Mouse (Mus musculus): ENCODE data around the gene Oas1f.
"Not testable (repeated sequence)": the region's sequence is repeated elsewhere in the genome, so short reads cannot be mapped to it uniquely, and the experiment has no call there.

Oas1f gene

GRCm38 (mm10) chr5:120847067-120847466 is at the start of gene Oas1f:
TSS of gene Oas1f (plus strand) at chr5:120847367.
- no peak for DNase-seq (ENCODE audit: low spot score)

GRCm38 (mm10) chr5:120798147-120798546 is 49.0 kb upstream of the Oas1f start:
- not testable (repeated sequence) for DNase-seq (ENCODE audit: low spot score)

GRCm38 (mm10) chr5:120798943-120799342 is 48.2 kb upstream of the Oas1f start:
- DNase-seq (ENCODE audit: low spot score), result not testable (repeated sequence)

GRCm38 (mm10) chr5:120803596-120803995 is 43.6 kb upstream of the Oas1f start:
- no peak for DNase-seq (ENCODE audit: low spot score)

- no peak for DNase-seq (ENCODE audit: low spot score)
Measured at GRCm38 (mm10) chr5:120806458-120806857, 40.7 kb upstream of the Oas1f start.

- no peak for DNase-seq (ENCODE audit: low spot score)
Measured at GRCm38 (mm10) chr5:120809171-120809570, 38.0 kb upstream of the Oas1f start.

GRCm38 (mm10) chr5:120811951-120812819 is 35.0 kb upstream of the Oas1f start, which contains the start of gene Oas1c:
TSS of gene Oas1c (minus strand) at chr5:120812514.
- DNase-seq (ENCODE audit: low spot score), result no peak

- DNase-seq (ENCODE audit: low spot score), result no peak
Measured at GRCm38 (mm10) chr5:120813023-120813422, 34.1 kb upstream of the Oas1f start.

- DNase-seq (ENCODE audit: low spot score), result no peak
Measured at GRCm38 (mm10) chr5:120815949-120816348, 31.2 kb upstream of the Oas1f start.

- no peak for DNase-seq (ENCODE audit: low spot score)
Measured at GRCm38 (mm10) chr5:120818999-120819398, 28.2 kb upstream of the Oas1f start.

GRCm38 (mm10) chr5:120831031-120831430 is 16.1 kb upstream of the Oas1f start:
- no peak for DNase-seq (ENCODE audit: low spot score)

GRCm38 (mm10) chr5:120833335-120834280 is 13.6 kb upstream of the Oas1f start:
- no peak for DNase-seq (ENCODE audit: low spot score)

- no peak for DNase-seq (ENCODE audit: low spot score)
Measured at GRCm38 (mm10) chr5:120836731-120837585, 10.2 kb upstream of the Oas1f start.

GRCm38 (mm10) chr5:120844713-120845112 is 2.5 kb upstream of the Oas1f start:
- DNase-seq (ENCODE audit: low spot score), result no peak

- no peak for DNase-seq (ENCODE audit: low spot score)
Measured at GRCm38 (mm10) chr5:120849601-120850136, 2.5 kb downstream of the Oas1f start.

GRCm38 (mm10) chr5:120859241-120859640 is 12.1 kb downstream of the Oas1f start:
- no peak for DNase-seq (ENCODE audit: low spot score)

GRCm38 (mm10) chr5:120861121-120861520 is 14.0 kb downstream of the Oas1f start, which contains the start of gene Oas1h:
TSS of gene Oas1h (plus strand) at chr5:120861421.
- no peak for DNase-seq (ENCODE audit: low spot score)

- DNase-seq (ENCODE audit: low spot score), result no peak
Measured at GRCm38 (mm10) chr5:120865336-120865860, 18.2 kb downstream of the Oas1f start.

- no peak for DNase-seq (ENCODE audit: low spot score)
Measured at GRCm38 (mm10) chr5:120869436-120870015, 22.4 kb downstream of the Oas1f start.

- DNase-seq (ENCODE audit: low spot score), result no peak
Measured at GRCm38 (mm10) chr5:120870081-120870480, 22.9 kb downstream of the Oas1f start.

- DNase-seq (ENCODE audit: low spot score), result no peak
Measured at GRCm38 (mm10) chr5:120870782-120871181, 23.6 kb downstream of the Oas1f start.

Measured in urinary bladder, postnatal 10 days (tissue).